Mouse (Mus musculus) T-helper 1 cell (primary cell): ENCODE results near the gene Gsn.

ENCODE experiments used
- in situ Hi-C: fragments of 300-600 bp; cut with MboI, MseI; formaldehyde crosslinking; loops from one replicate; pipeline ENCODE4 v1.15.1; 2025; ENCODE audit warnings: high pct_unique_total_duplicates

The Gsn gene

DNA sequence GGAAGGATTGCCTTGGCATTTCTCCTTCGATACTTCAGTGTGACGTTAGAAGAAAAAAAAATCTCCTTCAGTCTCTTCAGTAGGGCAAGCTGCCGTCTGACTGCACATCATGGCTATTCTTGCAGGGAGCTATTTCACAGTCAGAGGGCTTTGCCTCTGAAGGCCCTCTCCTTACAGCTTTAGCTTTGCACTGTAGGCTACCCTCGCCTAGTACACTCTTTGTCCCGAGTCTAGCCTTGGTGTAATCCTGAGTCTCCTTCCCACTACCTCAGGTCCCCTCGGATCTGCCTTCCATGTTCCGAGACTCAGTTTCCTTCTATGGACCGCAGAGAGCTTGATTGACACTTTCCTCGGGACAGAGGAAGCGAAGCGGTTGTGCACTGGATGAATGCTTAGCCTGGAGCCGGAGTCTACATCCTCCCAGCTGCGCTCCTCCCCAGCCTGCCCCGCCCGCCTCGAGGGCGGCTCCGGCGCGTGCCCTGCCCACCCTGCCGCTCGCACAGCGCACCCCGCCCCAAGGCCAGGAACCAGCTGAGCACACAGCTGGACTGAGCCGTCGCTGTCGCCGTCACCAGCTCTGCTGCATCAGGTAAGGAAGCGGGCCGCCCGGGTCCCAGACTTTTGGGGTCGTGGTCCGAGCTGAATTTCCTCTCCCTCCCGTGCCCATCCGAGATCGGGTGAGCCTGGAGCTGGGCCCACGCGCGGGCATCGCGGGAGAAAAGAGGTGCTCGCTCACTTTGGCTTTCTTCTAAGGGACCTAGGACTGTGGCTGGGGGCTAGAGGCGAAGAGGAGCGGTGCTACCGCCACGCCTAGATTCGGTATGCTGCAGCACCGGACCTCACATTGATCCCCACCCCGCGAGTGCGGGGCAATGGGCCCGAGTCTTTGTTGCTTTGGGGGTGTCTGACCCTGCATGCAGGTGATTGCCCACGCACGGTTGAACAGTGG is at the start of gene Gsn:
TSS of gene Gsn (plus strand) at position 496 of the 949 bp plus-strand sequence.
- in situ Hi-C loops, result no loop called here

DNA sequence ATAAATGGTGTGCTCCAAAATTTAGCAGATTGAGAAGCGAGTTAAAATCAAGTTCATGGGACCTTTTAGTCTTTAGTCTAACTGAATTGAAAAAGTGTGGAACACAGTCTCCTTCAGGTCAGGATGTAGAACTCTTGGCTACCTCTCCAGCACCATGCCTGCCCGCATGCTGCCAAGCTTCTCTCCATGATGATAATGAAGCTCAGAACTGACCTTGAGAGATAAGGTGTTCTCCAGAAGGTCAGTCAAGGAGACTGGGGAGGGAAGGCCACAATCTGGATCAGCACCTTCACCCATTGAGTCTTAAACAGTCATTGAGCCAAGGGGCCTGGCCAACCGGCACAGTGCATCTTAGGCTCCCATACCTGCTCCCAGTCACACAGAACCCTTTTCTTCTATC is 49.4 kb upstream of the Gsn start:
- in situ Hi-C loops, result no loop called here

DNA sequence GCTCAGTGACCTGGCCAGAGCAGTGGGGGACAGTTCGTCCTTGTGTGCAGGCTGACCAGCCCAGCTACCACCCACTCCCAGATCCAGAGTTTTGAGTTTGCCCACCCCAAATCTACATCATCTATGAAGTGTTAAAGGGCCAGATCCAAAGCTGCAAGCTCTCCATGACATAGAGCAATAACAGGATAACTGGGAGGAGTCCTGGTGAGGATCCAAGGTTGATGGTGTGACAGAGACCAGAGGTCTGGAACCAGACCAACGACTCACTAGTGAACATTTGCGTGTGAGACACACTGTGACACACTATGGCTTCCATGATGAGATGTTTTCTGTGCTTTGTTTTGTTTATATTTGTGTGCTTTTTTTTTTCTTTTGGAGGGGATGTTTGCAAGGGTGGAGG is 48.1 kb upstream of the Gsn start:
- in situ Hi-C loops, result no loop called here

DNA sequence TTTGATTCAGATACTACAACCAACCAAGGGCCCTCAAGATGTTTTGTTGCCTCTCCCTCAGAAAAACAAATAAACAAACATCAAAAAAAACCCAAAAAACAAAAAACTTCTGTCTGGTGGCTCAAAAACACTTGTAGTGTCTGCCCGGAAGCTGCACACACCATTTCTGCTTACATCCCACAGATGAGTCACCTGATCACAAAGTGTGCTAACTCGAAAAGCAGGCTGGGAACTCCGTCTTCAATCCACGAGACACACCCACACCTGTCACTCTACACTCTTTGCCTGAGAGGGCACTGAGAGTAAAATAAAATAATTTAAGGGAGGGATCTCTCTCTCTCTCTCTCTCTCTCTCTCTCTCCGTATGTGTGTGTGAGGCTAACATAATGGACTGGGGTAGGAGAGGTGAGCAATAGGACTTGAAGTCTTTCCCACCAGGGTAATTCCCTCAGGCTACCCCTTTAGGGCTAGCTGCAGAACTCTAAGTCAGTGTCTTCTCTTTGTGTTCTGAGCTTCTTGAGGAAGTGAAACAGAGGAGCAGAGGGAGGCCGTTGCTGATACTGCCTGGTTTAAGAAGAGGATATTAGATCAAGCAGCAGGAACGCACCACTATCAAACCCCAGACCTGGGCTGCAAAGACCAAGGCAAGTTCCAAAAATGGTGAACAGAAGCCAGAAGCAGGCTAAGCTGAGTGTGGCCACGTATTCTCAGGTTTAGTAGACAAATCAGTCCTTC is 47.1 kb upstream of the Gsn start:
- in situ Hi-C loops, result no loop called here

DNA sequence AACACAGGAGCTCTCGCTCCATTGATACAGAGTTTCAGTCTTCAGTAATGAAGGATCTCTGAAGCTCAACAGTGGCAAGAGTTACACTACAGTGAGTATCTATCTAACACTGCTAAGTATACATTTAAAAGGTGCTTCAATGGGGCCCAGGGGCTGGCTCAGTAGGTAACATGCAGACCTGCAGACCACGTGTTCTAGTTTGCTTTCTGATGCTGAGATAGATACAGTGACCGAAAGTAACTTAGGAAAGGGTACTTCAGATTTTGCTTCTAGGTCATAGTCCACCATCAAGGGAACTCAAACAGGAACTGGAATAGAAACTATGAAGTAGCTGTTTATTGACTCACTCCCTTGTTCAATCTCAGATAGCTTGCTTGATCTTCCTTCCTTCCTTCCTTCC is 44.5 kb upstream of the Gsn start:
- in situ Hi-C loops, result loop anchor here (5.0 kb wide), 1 partner anchor 61 kb away; no protein-coding TSS in a partner anchor

DNA sequence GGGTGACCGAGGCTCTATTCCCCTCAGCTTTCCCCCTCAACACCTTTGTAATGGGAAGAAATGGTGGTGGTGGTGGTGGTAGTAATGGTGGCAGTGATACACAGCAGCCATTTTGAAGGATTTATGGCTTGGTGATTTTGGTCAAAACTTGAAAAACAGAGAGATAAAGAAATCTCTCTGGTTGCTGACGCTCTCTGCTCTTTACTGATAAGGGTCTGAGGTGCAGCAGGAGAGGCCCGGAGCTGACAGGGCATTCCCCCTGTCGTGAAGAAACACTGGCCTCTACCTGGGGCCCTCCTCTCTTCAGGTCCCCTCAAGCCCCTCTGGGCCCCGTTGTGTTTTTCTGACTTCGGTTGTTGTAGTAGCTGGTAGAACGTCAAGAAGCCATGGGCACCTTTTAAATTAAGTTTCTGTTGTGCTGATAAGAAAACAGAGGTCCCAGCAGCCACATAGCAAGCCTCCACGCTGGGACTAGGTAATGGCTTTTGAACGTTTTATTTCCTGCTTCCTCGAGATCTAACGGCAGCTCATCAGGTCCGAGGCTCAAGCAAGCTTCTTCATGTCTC is 42.8 kb upstream of the Gsn start:
- in situ Hi-C loops, result loop anchor here (5.0 kb wide), 1 partner anchor 59 kb away; no protein-coding TSS in a partner anchor

DNA sequence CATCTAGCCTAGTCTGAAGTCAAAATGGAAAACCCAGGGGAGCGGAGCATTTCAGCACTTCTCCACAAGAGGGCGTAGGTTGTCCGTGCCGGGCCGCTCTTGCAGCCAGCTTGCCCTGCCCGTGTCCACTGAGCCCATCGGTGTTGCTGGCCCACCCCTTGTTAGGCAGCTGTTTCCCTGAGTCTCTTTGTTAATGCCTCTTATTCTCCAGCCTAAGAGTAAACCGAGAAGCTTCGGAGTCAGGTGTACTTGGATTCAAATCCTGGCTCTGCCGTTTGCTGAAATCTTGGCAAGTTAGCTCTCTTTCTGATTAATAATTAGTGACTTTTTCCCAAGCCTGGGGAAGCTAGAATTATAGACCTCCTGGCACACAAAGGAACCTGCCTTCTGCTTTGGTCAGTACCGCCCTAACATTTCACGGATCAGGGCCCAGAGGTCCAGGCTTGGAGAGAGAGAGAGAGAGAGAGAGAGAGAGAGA is 41.3 kb upstream of the Gsn start:
- in situ Hi-C loops, result loop anchor here (5.0 kb wide), 1 partner anchor 57 kb away; no protein-coding TSS in a partner anchor

DNA sequence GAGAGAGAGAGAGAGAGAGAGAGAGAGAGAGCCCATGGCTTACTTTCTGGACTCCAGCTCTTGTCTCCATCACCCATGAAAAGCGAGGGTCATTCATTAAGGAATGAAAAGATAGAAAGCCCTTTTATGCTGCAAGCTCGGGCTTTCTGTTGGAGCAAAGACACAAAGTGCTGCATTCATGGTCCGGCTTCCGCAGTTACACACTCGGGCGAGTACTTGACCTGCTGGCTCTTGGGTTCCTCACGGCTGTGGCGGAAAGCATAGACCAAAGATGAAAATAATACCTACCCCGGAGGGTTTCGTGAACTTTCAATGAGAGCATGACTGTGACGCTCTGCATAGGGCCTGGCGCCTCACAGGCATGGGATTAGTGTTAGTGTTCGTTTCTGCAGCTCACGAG is 40.8 kb upstream of the Gsn start:
- in situ Hi-C loops, result no loop called here

DNA sequence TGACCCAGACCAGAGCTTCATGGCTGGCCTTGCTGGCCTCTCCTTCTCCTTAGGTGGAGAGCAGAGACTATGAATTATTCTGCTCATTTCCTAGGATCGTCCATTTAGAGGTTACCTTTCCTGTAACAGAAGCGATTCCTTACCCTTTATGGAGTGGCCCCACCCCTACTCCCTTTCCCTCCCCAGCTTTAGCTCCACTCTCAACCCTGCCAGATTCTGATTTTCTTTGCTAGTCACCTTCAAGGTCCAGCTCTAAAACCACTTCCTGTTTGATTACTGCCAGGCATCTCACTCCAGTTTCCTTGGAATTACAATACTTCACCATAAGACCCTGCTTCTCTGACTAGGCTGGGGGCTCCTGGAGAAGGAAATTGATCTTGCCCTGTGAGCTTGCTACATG is 39.5 kb upstream of the Gsn start:
- in situ Hi-C loops, result no loop called here

DNA sequence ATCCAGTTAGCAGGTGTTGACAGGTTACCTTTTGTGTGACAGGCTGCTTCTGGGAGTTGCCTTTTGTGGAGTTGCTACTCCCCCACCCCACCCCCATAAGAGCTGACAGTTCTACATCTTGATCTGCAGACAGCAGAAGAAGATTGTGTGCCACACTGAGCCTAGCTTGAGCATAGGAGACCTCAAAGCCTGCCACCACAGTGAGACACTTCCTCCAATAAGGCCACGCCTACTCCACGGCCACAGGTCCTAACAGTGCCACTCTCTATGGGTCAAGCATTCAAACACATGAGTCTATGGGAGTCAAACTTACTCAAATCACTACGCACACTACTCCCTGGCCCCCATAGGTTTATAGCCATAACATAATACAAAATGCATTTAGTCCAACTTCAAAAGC is 37.4 kb upstream of the Gsn start:
- in situ Hi-C loops, result no loop called here

DNA sequence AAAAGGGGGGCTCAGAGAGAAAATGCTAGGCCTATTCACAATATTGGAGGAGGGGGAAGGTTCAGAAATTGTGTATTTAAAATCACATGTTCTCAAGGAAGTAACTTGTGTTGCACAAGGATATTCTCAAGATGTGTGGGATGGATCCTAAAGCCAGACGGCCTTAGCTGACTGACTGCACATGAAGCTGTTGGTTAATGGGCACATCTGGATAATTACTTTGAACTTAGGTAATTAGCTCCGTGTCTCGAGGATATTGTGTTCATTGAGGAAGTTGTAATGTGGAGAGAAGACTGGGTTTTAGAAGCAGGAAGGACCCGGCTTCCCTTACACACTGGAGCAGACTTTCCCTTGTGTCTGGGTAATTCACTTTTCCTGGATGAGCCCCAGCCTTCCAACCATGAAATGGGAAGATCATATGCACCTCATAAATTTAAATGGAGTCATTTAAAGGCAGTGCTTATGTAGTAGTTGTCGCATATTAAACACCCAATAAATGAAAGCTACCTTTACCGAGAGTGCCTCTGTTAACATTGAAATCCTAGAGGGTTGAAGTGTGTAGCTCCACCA is 33.3 kb upstream of the Gsn start:
- in situ Hi-C loops, result loop anchor here (10.0 kb wide), 1 partner anchor 1568 kb away; no protein-coding TSS in a partner anchor

DNA sequence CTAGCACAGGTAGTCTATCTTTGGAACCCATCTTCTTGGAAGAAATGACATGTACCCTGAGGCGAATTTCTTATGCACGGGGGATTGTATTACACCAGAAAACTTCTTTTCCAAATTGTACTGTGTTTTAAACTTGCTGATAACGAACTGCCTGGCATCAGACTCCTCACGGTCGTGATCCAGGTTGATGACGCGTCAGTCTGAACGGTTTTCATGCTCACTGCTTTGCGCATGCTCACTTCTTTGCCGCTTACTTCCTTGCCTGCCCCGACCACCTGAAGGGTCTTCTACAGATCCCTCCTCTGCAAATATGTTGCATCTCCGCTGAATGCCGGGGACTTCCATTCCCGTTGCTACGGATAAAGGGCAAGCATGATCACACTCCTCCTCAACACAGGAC is 31.9 kb upstream of the Gsn start:
- in situ Hi-C loops, result loop anchor here (10.0 kb wide), 1 partner anchor 1569 kb away; no protein-coding TSS in a partner anchor

DNA sequence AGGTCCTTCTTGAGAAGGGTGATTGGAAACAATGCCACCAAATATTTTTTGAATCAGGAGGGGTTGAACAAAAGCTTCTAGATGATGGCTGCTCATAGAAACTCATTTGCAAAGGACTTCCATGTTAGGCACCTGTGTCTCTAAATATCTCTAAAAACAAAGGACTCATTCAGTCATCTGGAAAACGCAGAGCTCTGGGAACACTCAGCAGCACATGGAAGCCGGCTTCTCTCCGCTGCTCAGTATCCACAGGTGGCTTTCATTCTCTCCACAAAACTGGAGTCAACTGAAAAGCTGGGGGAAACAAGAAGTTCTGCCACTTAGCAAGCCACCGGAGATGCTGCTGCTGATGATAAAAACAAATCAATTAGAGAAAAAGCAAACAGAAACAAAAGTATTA is 28.0 kb upstream of the Gsn start:
- in situ Hi-C loops, result loop anchor here (10.0 kb wide), 1 partner anchor 1573 kb away; no protein-coding TSS in a partner anchor

DNA sequence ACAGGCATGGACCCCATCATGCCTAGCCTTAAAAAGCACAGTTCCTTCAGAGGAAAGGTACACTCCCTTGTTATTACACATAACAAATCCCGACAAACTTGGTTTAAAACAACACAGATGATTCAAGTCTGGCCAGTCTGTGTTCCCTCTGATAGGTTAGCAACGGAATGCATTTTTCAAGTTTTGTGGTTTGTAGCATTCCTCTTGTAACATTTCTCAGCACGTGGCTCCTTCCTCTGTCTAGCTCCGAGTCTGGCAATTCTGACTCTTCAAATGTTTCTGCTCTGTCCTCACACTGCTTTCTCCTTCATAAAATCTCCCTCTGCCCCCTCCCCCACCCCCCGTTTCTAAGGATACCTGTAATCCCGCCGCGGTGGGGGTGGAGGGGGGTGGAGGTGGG is 26.0 kb upstream of the Gsn start:
- in situ Hi-C loops, result no loop called here

DNA sequence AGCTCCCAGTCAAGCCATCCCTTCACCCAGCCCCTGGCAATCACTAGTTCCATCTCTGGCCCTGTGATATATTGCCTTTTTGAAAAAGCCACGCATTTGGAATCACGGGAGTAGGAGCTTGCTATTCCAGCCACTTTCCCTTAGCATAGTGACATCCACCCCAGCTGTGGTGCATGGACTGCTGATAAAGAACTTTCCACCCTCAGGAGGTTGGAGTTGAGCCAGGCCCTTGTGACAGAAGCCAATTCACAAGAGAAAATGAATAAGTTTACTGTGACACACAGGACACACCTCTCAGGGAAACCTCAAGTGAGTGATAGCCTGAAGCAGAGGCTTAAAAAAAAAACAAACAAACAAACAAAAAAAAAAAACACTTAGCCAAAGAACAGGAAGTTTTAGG is 24.3 kb upstream of the Gsn start:
- in situ Hi-C loops, result no loop called here

DNA sequence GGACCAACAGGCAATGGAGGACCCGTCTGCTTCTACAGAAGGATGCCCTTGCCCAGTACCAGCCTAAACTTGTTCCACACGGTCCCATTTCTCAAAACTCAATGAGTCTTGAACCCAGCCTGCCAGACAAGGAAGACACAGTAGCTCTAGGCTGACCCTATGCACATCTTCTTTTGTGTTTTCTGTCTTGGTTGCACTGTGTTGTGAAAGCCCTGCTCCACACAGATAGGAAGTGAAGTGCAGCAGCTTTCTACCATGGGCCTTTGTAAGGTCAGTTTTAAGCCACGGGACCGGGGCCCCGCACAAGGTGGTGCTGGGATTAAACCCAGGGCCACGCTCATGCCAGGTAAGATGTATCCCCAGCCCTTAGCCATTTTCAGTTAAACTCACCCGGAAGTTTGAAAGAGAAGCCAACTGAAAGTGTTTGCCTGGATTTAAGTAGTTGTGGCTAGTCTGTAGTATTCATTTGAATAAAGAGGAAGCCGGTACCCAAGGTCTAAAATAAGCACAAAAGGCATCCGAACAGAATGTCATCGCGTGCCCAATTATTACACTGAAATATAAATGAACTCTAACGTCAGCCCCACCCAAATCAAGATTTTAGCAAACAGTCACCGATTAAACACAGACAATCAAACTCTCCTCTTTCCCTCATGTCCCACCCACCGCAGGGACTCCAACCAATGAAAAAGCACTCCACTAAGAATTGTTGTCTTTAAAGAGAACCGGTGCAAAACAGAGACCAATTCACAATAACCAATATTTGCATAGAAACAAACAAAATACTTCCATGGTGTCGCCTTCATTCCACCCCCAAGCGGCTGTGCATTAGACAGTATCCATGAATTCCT is 23.4 kb upstream of the Gsn start:
- in situ Hi-C loops, result no loop called here

DNA sequence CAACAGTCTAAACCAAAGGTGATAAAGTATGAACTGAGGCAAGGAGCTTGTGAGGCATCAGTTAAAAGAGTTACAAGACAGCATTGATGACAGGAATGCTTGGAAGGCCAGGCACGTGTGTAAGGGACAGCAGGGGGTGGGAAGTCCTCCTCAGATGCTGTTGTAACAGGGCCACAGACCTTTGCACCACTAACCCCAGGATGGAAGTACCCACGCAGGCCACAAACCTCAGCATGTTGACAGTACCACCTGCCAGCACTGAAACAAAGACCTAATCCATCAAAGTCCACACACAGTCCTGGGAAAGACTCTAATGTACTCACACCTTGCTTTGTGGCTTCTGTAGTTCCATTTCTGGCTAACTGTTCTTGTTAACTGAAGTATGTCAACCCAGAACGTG is 22.3 kb upstream of the Gsn start:
- in situ Hi-C loops, result no loop called here

DNA sequence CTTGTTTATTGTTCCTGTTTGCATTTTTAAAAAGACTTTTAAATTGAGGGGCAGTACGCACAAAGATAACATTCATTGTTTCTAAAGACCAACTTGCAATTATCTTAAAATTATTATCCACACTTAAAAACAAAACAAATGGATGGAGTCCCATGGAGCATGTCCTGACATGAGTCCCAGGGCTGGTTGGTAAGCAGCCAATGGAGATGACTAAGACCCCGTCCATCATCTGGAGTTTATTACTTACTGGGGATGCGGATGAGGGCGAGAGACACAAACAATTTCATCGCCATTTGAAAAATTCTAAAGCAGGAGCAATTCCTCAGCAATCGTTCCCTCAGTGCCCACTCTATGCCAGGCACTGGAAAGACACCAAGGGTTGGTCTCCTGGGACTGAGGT is 21.2 kb upstream of the Gsn start:
- in situ Hi-C loops, result no loop called here

DNA sequence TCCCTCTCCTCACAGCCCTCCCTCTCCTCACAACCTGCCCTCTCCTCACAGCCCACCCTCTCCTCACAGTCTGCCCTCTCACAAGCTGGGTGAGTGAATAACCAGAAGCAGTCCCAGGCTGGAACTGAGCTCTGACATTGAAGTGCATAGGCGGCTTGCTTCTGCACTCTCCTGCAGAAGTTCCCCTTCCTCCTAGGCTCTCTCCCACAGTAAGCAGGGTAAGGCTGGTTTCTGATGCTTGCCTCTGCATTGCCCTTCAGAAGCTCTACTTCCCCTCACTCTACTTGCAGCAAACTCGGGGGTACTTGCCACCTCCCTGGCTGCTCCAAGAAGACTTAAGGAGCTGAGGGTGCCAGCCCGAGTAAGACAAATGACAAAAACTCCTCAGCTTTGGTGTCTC is 11.9 kb upstream of the Gsn start:
- in situ Hi-C loops, result no loop called here

DNA sequence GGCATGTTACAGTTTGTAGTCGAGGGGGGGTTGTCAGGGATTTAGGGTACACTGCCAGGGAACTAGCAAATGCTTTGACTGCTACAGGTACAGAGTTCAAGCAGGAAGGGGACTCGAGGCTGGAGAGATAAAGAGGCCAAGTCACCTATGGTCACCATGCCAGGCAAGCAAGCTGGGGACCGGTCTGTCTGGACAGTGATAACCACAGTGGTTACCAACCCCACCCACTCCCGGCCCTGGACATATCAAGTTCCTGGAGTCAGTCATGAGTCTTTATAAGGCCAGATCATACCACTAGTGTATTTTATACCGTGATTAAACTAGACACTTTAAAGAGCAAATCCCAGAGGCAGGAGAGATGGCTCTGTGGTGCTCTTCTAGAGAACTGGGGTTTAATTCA is 8.4 kb upstream of the Gsn start:
- in situ Hi-C loops, result no loop called here

DNA sequence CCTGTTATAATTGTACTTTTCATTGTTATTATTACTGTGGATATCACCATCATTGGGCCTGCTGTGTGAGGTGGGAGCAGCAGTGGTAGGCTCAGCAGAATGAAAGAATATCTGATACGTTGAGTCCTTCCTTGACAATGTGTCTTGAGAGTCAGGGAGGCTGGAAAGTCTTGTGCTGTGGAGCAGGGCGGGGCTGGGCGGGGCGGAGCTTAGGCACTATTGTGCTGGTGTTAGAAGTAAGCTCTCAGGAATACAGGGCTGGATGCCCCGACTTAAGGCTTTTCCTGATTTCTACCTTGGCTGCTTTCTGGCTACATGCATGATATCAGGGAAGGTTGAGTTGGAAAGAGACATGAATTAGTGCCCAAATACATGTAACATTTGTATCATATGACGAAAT is 3.4 kb upstream of the Gsn start:
- in situ Hi-C loops, result no loop called here
